14 mouse cellular contexts compared by ENCODE assay signal in the genomic region with DNA sequence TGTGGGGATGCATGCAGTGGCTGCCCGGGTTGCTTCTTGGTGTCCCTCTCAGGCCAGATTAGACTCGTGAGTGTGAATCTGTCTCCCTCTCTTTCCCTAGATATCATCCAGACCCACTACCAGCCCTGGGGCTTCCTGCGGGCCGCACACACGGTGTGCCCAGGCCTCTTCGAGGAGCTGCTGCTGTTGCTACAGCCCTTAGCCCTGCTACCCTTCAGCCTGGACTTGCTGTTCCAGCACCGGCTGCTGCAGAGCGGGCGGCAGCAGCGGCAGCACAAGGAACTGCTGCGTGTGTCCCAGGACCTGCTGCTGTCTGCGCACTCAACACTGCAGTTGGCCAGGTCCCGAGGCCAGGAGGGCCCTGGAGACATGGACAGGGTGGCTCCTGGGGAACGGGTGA. TPM values are rescaled to one million over a fixed set of nuclear protein-coding genes. Genes with fewer than 3 reads are reported as not detected.
DNase-seq lines count a peak whose midpoint lies in the region; ATAC-seq lines count a peak whose summit lies in the region.
"Had no signal": no experiment of that assay in that cellular context is flagged by ENCODE, and none has a peak within 500 bp of the region (broad histone marks: within the 10 kb centered on the region; RNA-seq: fewer than 3 reads in every experiment).

No protein-coding gene starts in this region.

- H3K4me1 ChIP-seq in erythroblast, embryonic 14.5 days (ENCODE audit: control insufficient read depth) = peaks cover 23% of the 10 kb centered on the region
- peaks cover 29% of the 10 kb centered on the region for H3K4me1 ChIP-seq in lung, embryonic 15.5 days
- H3K4me1 ChIP-seq in hindbrain, embryonic 13.5 days (replicated peaks) = peaks cover 28% of the 10 kb centered on the region
- H3K4me1 ChIP-seq in midbrain, embryonic 16.5 days (ENCODE audit: control insufficient read depth, insufficient read depth, low read length) = peaks cover 7% of the 10 kb centered on the region; the same call in 1 of the 2 replicates

- peaks cover 37% of the 10 kb centered on the region for H3K27me3 ChIP-seq in erythroblast, embryonic 14.5 days (ENCODE audit: control insufficient read depth)
- H3K27me3 ChIP-seq in lung, embryonic 15.5 days = peaks cover 25% of the 10 kb centered on the region
- H3K27me3 ChIP-seq in hindbrain, embryonic 13.5 days = peaks cover 66% of the 10 kb centered on the region
- peaks cover 4% of the 10 kb centered on the region; the same call in 1 of the 2 replicates for H3K27me3 ChIP-seq in midbrain, embryonic 16.5 days (ENCODE audit: control insufficient read depth, insufficient read depth, low read depth, low read length)
- H3K27me3 ChIP-seq: Patski had no signal

- H3K36me3 ChIP-seq in erythroblast, embryonic 14.5 days (ENCODE audit: control insufficient read depth) = no peaks in the 10 kb centered on the region
- H3K36me3 ChIP-seq in lung, embryonic 15.5 days = peaks cover 44% of the 10 kb centered on the region
- H3K36me3 ChIP-seq in hindbrain, embryonic 13.5 days = peaks cover 67% of the 10 kb centered on the region
- peaks cover 52% of the 10 kb centered on the region for H3K36me3 ChIP-seq in midbrain, embryonic 16.5 days (ENCODE audit: control insufficient read depth, insufficient read depth, low read length)

- ATAC-seq in erythroblast, adult 5-6 weeks (replicated peaks; ENCODE audit: low FRiP score, poor library complexity, severe bottlenecking) = no peak
- ATAC-seq in lung, embryonic 15.5 days (ENCODE audit: borderline replicate concordance, extremely low read depth, low FRiP score, low TSS enrichment) = no peak
- no peak for ATAC-seq in hindbrain, embryonic 13.5 days (ENCODE audit: low FRiP score)
- ATAC-seq in midbrain, embryonic 16.5 days = no peak
- ATAC-seq: Patski had no signal

- DNase-seq in lung, postnatal 36 days = no peak
- DNase-seq in cerebellum, adult 11-12 months = no peak
- DNase-seq in gastrocnemius, adult 18-20 months (ENCODE audit: low spot score) = no peak

- peak overlapping the region; percentile 40 for H3K4me3 ChIP-seq in erythroblast, embryonic 14.5 days (replicated peaks)
- no peak overlapping the region for H3K4me3 ChIP-seq in lung, embryonic 15.5 days
- H3K4me3 ChIP-seq in hindbrain, embryonic 13.5 days = no peak overlapping the region
- H3K4me3 ChIP-seq in midbrain, embryonic 16.5 days (ENCODE audit: low read depth, low read length) = no peak overlapping the region

- no peaks in the 10 kb centered on the region for H3K9me3 ChIP-seq in erythroblast, embryonic 14.5 days (ENCODE audit: control insufficient read depth, low read length)
- no peaks in the 10 kb centered on the region for H3K9me3 ChIP-seq in lung, embryonic 15.5 days
- H3K9me3 ChIP-seq in hindbrain, embryonic 13.5 days = no peaks in the 10 kb centered on the region
- no peaks in the 10 kb centered on the region for H3K9me3 ChIP-seq in midbrain, embryonic 16.5 days (replicated peaks; ENCODE audit: control insufficient read depth, low read length, poor library complexity, severe bottlenecking)

- no peak overlapping the region for H3K27ac ChIP-seq in lung, embryonic 15.5 days
- no peak overlapping the region for H3K27ac ChIP-seq in hindbrain, embryonic 13.5 days
- H3K27ac ChIP-seq in midbrain, embryonic 16.5 days (ENCODE audit: low read length) = no peak overlapping the region

- peak overlapping the region; percentile 27 for H3K4me2 ChIP-seq in lung, embryonic 15.5 days
- H3K4me2 ChIP-seq in hindbrain, embryonic 13.5 days = no peak overlapping the region
- no peak overlapping the region for H3K4me2 ChIP-seq in midbrain, embryonic 16.5 days (ENCODE audit: low read length)

- 39% methylated on average over 14 of the region's 14 CpGs for WGBS in lung, embryonic 15.5 days
- 22% methylated on average over 14 of the region's 14 CpGs for WGBS in hindbrain, embryonic 13.5 days
- WGBS in midbrain, embryonic 16.5 days = 25% methylated on average over 14 of the region's 14 CpGs

- H3K9ac ChIP-seq in lung, embryonic 15.5 days = no peak overlapping the region
- H3K9ac ChIP-seq in hindbrain, embryonic 13.5 days = peak overlapping the region; percentile 60
- H3K9ac ChIP-seq in midbrain, embryonic 16.5 days (ENCODE audit: low read depth, low read length) = 0 out of 2 replicates have a peak overlapping the region, but pooled peaks have one; percentile 11

RNA-seq across cellular contexts. Expression of gene Fam166b, which starts 3.7 kb away (rescaled TPM):
- 0.05 and 0.10 TPM in 2 replicates for polyA plus RNA-seq in erythroblast, embryonic 14.5 days (2012)
- not detected in 2 replicates for total RNA-seq in erythroblast, adult 5-6 weeks (2015; ENCODE audit: low replicate concordance)
- total RNA-seq in erythroblast, adult 5-6 weeks (2017; ENCODE audit: low replicate concordance) = not detected in 2 replicates
- polyA plus RNA-seq in lung, embryonic 15.5 days (2015; fragmentation: Nextera tagmentation; extraction: Ambion mirVana) = 0.14 and 0.25 TPM in 2 replicates
- polyA plus RNA-seq in hindbrain, embryonic 13.5 days (2015; fragmentation: Nextera tagmentation; extraction: Ambion mirVana) = 0.71 and 1.4 TPM in 2 replicates
- polyA plus RNA-seq in midbrain, embryonic 16.5 days (2015; fragmentation: Nextera tagmentation; extraction: Ambion mirVana) = 1.6 and 2.3 TPM in 2 replicates
- not detected for total RNA-seq in gastrocnemius, adult 18-20 months (2021)
- total RNA-seq: common myeloid progenitor, adult 5-6 weeks; liver, adult 2 months had no signal
- polyA plus RNA-seq: liver, adult 2 months had no signal

RNA-seq across cellular contexts. Expression of gene Tesk1, which starts 16.5 kb away (rescaled TPM):
- 1.6 and 1.9 TPM in 2 replicates for polyA plus RNA-seq in erythroblast, embryonic 14.5 days (2012)
- total RNA-seq in erythroblast, adult 5-6 weeks (2015; ENCODE audit: low replicate concordance) = 1.7 and 2.3 TPM in 2 replicates
- total RNA-seq in erythroblast, adult 5-6 weeks (2017; ENCODE audit: low replicate concordance) = 0.98 and 1.5 TPM in 2 replicates
- polyA plus RNA-seq in lung, embryonic 15.5 days (2015; fragmentation: Nextera tagmentation; extraction: Ambion mirVana) = 8.3 and 8.5 TPM in 2 replicates
- 8.7 and 9.7 TPM in 2 replicates for polyA plus RNA-seq in hindbrain, embryonic 13.5 days (2015; fragmentation: Nextera tagmentation; extraction: Ambion mirVana)
- 10.7 and 11.2 TPM in 2 replicates for polyA plus RNA-seq in midbrain, embryonic 16.5 days (2015; fragmentation: Nextera tagmentation; extraction: Ambion mirVana)
- 10 to 100 TPM; 56.2 to 60.8 TPM for total RNA-seq in gastrocnemius, adult 18-20 months (2021)

RNA-seq across cellular contexts. Expression of gene Cd72, which starts 29.2 kb away (rescaled TPM):
- 0.09 TPM in 1 of 2 replicates, not detected in the other for polyA plus RNA-seq in erythroblast, embryonic 14.5 days (2012)
- 2.1 and 2.3 TPM in 2 replicates for total RNA-seq in erythroblast, adult 5-6 weeks (2015; ENCODE audit: low replicate concordance)
- 0.43 and 7.9 TPM in 2 replicates for total RNA-seq in erythroblast, adult 5-6 weeks (2017; ENCODE audit: low replicate concordance)
- 1.8 and 3.1 TPM in 2 replicates for polyA plus RNA-seq in lung, embryonic 15.5 days (2015; fragmentation: Nextera tagmentation; extraction: Ambion mirVana)
- polyA plus RNA-seq in hindbrain, embryonic 13.5 days (2015; fragmentation: Nextera tagmentation; extraction: Ambion mirVana) = 3.5 and 4.7 TPM in 2 replicates
- polyA plus RNA-seq in midbrain, embryonic 16.5 days (2015; fragmentation: Nextera tagmentation; extraction: Ambion mirVana) = 5.0 and 5.8 TPM in 2 replicates
- total RNA-seq in gastrocnemius, adult 18-20 months (2021) = under 1 TPM in 1 of 2 experiments, not detected in 1; 0.21 TPM

RNA-seq across cellular contexts. Expression of gene Rusc2, which starts 43.4 kb away (rescaled TPM):
- 0.03 TPM in 1 of 2 replicates, not detected in the other for polyA plus RNA-seq in erythroblast, embryonic 14.5 days (2012)
- total RNA-seq in erythroblast, adult 5-6 weeks (2015; ENCODE audit: low replicate concordance) = 0.63 TPM in 1 of 2 replicates, not detected in the other
- total RNA-seq in erythroblast, adult 5-6 weeks (2017; ENCODE audit: low replicate concordance) = 0.17 TPM in 1 of 2 replicates, not detected in the other
- polyA plus RNA-seq in lung, embryonic 15.5 days (2015; fragmentation: Nextera tagmentation; extraction: Ambion mirVana) = 13.0 and 14.0 TPM in 2 replicates
- polyA plus RNA-seq in hindbrain, embryonic 13.5 days (2015; fragmentation: Nextera tagmentation; extraction: Ambion mirVana) = 70.8 and 75.4 TPM in 2 replicates
- polyA plus RNA-seq in midbrain, embryonic 16.5 days (2015; fragmentation: Nextera tagmentation; extraction: Ambion mirVana) = 85.4 and 89.0 TPM in 2 replicates
- 10 to 100 TPM; 28.5 to 36.3 TPM for total RNA-seq in gastrocnemius, adult 18-20 months (2021)

RNA-seq across cellular contexts. Expression of gene Sit1, which starts 58.3 kb away (rescaled TPM):
- polyA plus RNA-seq in erythroblast, embryonic 14.5 days (2012) = not detected in 2 replicates
- total RNA-seq in erythroblast, adult 5-6 weeks (2015; ENCODE audit: low replicate concordance) = not detected in 2 replicates
- not detected in 2 replicates for total RNA-seq in erythroblast, adult 5-6 weeks (2017; ENCODE audit: low replicate concordance)
- polyA plus RNA-seq in lung, embryonic 15.5 days (2015; fragmentation: Nextera tagmentation; extraction: Ambion mirVana) = 0.14 and 1.2 TPM in 2 replicates
- polyA plus RNA-seq in hindbrain, embryonic 13.5 days (2015; fragmentation: Nextera tagmentation; extraction: Ambion mirVana) = not detected in 2 replicates
- not detected in 2 replicates for polyA plus RNA-seq in midbrain, embryonic 16.5 days (2015; fragmentation: Nextera tagmentation; extraction: Ambion mirVana)
- not detected for total RNA-seq in gastrocnemius, adult 18-20 months (2021)
- total RNA-seq: adrenal gland, postnatal 4 days; common myeloid progenitor, adult 5-6 weeks; liver, adult 2 months had no signal
- polyA plus RNA-seq: kidney, embryonic 16.5 days; neural tube, embryonic 14.5 days; Patski had no signal
